Mouse (Mus musculus): Measurements from ENCODE around the gene Ifrd1. TPM values are rescaled to one million over a fixed set of nuclear protein-coding genes. Genes with fewer than 3 reads are reported as not detected.

Gene Ifrd1
- polyA plus RNA-seq, 2 experiments: 45.1 to 120 TPM

DNA sequence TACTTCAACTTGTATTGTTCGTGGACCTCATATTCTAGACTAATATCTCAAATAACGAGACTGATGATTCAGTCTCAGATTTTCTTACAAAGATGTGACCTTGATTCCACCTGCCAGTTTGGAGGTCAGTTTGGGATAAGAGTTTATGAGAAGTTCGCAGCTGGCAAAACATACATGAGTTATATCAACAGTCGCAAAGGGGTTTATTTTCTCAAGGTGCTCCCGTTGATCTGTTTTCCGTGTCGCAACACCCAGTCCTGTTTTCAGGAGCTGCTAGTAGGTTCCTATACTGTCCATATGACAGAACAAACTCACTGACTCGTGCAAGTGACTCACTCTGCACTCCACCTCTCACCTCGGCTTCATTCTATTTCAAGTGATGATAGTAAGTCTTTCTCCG lies 24.6 kb downstream of the Ifrd1 start:
- DNase-seq (ENCODE audit: low spot score) (no peak), ATAC-seq (ENCODE audit: low FRiP score, low read depth) (no peak)
- H3K9me3 ChIP-seq (ENCODE audit: control insufficient read depth, low read length): no peaks in the 10 kb centered on the region
- H3K4me3 ChIP-seq (replicated peaks; ENCODE audit: low read length): peak overlapping the region; percentile 100
- H3K4me1 ChIP-seq (ENCODE audit: control insufficient read depth, insufficient read depth, low read length): peaks cover 20% of the 10 kb centered on the region
- H3K36me3 ChIP-seq (ENCODE audit: control insufficient read depth, insufficient read depth, low read length): no peaks in the 10 kb centered on the region
- H3K27ac ChIP-seq (replicated peaks; ENCODE audit: low read depth, low read length): no peak overlapping the region
- H3K4me2 ChIP-seq (replicated peaks; ENCODE audit: low read depth, low read length, severe bottlenecking): peak overlapping the region; percentile 63
- no peaks in the 10 kb centered on the region for H3K27me3 ChIP-seq (ENCODE audit: control insufficient read depth, insufficient read depth, low read length)
- no peak for TF ChIP-seq POLR2A (IDR thresholded peaks at IDR 0.05; ENCODE audit: borderline replicate concordance, extremely low read depth, insufficient read depth, insufficient read length)
- H3K9ac ChIP-seq (ENCODE audit: low read depth, low read length, severe bottlenecking): no peak overlapping the region
- WGBS: 54% methylated on average over 10 of the region's 10 CpGs

DNA sequence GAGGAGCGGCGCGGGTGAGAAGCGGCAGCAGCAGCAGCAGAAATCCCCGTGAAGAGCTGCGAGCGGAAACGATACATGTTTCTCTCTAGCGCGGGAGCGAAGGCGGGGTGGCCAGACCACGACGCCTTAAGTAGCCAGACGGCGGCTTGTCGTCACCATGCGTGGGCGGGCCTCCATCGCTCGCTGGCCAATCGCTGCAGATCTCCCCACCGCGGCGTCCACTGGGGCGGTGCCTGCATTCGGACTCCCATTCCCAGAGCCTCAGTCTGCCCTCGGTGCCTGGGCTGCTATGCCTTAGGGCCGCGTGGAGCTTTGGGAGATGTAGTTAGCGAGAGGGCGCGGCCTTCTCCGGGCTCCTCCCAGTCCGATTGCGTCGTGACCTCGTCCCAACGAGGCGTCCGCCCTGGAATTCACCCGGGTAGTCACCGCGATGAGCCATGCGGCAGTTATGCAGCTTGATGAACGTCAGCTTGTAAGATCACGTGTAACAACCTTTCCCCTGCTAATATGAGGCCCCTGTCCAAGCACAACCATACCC lies 25.2 kb downstream of the Ifrd1 start:
- DNase-seq (ENCODE audit: low spot score) (peak; percentile 99), ATAC-seq (ENCODE audit: low FRiP score, low read depth) (peak; percentile 97)
- under 1% methylated on average over 35 of the region's 47 CpGs for WGBS
- H3K4me3 ChIP-seq (replicated peaks; ENCODE audit: low read length): peak overlapping the region; percentile 100
- H3K36me3 ChIP-seq (ENCODE audit: control insufficient read depth, insufficient read depth, low read length): no peaks in the 10 kb centered on the region
- no peaks in the 10 kb centered on the region for H3K27me3 ChIP-seq (ENCODE audit: control insufficient read depth, insufficient read depth, low read length)
- peaks cover 20% of the 10 kb centered on the region for H3K4me1 ChIP-seq (ENCODE audit: control insufficient read depth, insufficient read depth, low read length)
- H3K9me3 ChIP-seq (ENCODE audit: control insufficient read depth, low read length): no peaks in the 10 kb centered on the region
- peak; percentile 99 for TF ChIP-seq POLR2A (IDR thresholded peaks at IDR 0.05; ENCODE audit: borderline replicate concordance, extremely low read depth, insufficient read depth, insufficient read length)
- H3K27ac ChIP-seq (replicated peaks; ENCODE audit: low read depth, low read length): peak overlapping the region; percentile 96
- H3K4me2 ChIP-seq (replicated peaks; ENCODE audit: low read depth, low read length, severe bottlenecking): peak overlapping the region; percentile 63
- H3K9ac ChIP-seq (ENCODE audit: low read depth, low read length, severe bottlenecking): peak overlapping the region; percentile 86

DNA sequence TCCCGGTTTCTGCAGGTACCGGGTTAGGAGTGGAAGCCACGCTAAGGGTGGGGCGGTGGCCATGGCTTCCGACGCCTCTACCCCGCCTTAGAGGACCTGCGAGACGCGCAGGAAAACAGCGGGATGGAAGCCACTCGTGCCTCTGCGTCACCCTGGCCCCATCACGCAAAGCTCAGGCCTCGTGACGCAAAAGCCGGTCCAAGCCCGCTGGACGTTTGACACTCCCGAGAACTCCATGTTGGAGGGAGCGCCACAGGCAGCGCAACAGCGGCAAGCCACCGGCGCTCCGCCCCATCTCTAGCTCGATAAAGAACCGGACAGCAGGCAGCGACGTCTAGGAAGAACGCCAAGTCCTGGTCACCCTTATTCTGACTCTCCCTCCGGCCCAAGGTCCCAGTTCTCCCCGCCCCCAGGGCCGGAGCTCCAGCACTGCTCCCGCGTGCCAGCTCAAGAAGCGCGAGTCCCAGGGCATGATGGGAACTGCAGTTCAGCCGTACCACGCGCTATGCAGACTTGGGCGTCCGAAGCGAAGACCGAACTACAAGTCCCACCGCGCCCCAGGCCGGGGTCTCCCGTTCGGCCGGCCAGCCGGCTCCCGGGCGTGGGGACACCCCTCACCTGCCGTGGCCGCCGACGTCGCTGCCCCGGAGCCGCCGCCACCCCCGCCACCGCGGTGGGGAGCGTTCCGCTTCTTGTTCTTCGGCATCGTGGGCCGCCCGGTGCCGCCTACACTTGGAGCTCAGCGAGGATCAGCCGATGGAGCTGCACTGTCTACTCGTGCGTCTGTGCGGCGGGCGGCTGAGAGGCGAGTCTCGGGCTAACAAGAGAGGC lies 25.8 kb downstream of the Ifrd1 start:
- H3K27me3 ChIP-seq (ENCODE audit: control insufficient read depth, insufficient read depth, low read length): no peaks in the 10 kb centered on the region
- ATAC-seq (ENCODE audit: low FRiP score, low read depth) (peak; percentile 91), DNase-seq (ENCODE audit: low spot score) (peak; percentile 97)
- H3K4me1 ChIP-seq (ENCODE audit: control insufficient read depth, insufficient read depth, low read length): peaks cover 20% of the 10 kb centered on the region
- peak overlapping the region; percentile 96 for H3K27ac ChIP-seq (replicated peaks; ENCODE audit: low read depth, low read length)
- H3K9me3 ChIP-seq (ENCODE audit: control insufficient read depth, low read length): no peaks in the 10 kb centered on the region
- peak overlapping the region; percentile 63 for H3K4me2 ChIP-seq (replicated peaks; ENCODE audit: low read depth, low read length, severe bottlenecking)
- 0 out of 2 replicates have a peak, but pooled peaks have one; percentile 46 for TF ChIP-seq POLR2A (IDR thresholded peaks at IDR 0.05; ENCODE audit: borderline replicate concordance, extremely low read depth, insufficient read depth, insufficient read length)
- H3K4me3 ChIP-seq (replicated peaks; ENCODE audit: low read length): peak overlapping the region; percentile 100
- H3K36me3 ChIP-seq (ENCODE audit: control insufficient read depth, insufficient read depth, low read length): no peaks in the 10 kb centered on the region
- peak overlapping the region; percentile 86 for H3K9ac ChIP-seq (ENCODE audit: low read depth, low read length, severe bottlenecking)
- under 1% methylated on average over 75 of the region's 81 CpGs for WGBS

DNA sequence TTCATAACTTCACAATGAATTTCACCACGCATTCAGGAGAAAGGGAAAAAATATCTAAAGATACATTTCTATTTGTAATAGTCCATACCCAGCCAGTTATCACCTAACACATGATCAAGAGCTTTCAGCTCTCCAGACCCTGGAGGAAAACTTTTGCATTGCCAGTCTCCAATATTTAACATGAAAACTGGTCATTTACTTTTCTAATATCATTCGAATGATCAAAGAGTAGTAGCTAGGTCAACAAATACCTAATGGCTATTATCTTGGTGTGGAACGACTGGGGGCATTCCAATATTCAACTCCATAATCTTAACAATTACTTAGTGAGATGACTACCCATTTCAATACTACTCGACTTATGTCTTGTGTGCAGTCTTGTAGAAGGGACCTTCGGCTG lies 26.7 kb downstream of the Ifrd1 start:
- TF ChIP-seq POLR2A (IDR thresholded peaks at IDR 0.05; ENCODE audit: borderline replicate concordance, extremely low read depth, insufficient read depth, insufficient read length): no peak
- Histone ChIP-seq H3K9ac (ENCODE audit: low read depth, low read length, severe bottlenecking) (peak overlapping the region; percentile 86), H3K4me2 (replicated peaks; ENCODE audit: low read depth, low read length, severe bottlenecking) (peak overlapping the region; percentile 63), H3K36me3 (ENCODE audit: control insufficient read depth, insufficient read depth, low read length) (peaks cover 6% of the 10 kb centered on the region), H3K4me3 (replicated peaks; ENCODE audit: low read length) (peak overlapping the region; percentile 100), H3K9me3 (ENCODE audit: control insufficient read depth, low read length) (no peaks in the 10 kb centered on the region), H3K27me3 (ENCODE audit: control insufficient read depth, insufficient read depth, low read length) (no peaks in the 10 kb centered on the region), H3K27ac (replicated peaks; ENCODE audit: low read depth, low read length) (no peak overlapping the region), H3K4me1 (ENCODE audit: control insufficient read depth, insufficient read depth, low read length) (peaks cover 20% of the 10 kb centered on the region)
- no peak for DNase-seq (ENCODE audit: low spot score)
- 15% methylated on average over 5 of the region's 5 CpGs for WGBS
- ATAC-seq (ENCODE audit: low FRiP score, low read depth): no peak

DNA sequence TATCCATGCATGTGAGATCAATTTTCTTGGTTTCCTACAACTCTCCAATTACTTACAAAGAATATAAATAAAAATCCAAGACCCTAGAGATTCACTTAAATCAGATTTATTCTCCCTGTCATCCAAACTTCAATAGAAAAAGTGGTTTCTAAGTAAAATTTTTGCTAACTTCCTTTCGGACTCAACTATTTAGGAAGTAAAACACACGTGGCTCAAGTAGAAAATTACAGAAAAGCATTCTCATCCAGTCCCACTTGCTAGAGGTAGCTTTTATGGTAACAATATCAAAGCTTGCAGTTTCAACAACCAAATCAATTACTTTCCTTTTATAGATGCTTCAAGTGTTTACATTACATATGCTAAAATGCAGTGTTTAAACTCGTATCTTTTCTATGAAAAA lies 27.4 kb downstream of the Ifrd1 start:
- Histone ChIP-seq H3K4me3 (replicated peaks; ENCODE audit: low read length) (peak overlapping the region; percentile 100), H3K9me3 (ENCODE audit: control insufficient read depth, low read length) (no peaks in the 10 kb centered on the region), H3K27me3 (ENCODE audit: control insufficient read depth, insufficient read depth, low read length) (no peaks in the 10 kb centered on the region), H3K27ac (replicated peaks; ENCODE audit: low read depth, low read length) (no peak overlapping the region), H3K4me2 (replicated peaks; ENCODE audit: low read depth, low read length, severe bottlenecking) (peak overlapping the region; percentile 63), H3K4me1 (ENCODE audit: control insufficient read depth, insufficient read depth, low read length) (peaks cover 20% of the 10 kb centered on the region), H3K36me3 (ENCODE audit: control insufficient read depth, insufficient read depth, low read length) (peaks cover 12% of the 10 kb centered on the region), H3K9ac (ENCODE audit: low read depth, low read length, severe bottlenecking) (no peak overlapping the region)
- no peak for ATAC-seq (ENCODE audit: low FRiP score, low read depth)
- WGBS: 21% methylated on average over 3 of the region's 3 CpGs
- no peak for TF ChIP-seq POLR2A (IDR thresholded peaks at IDR 0.05; ENCODE audit: borderline replicate concordance, extremely low read depth, insufficient read depth, insufficient read length)
- no peak for DNase-seq (ENCODE audit: low spot score)

All from limb, embryonic 14.5 days (tissue).